Mouse (Mus musculus) common myeloid progenitor, adult 5-6 weeks (primary cell): ENCODE data around the gene Myo3b. TPM values are rescaled to one million over a fixed set of nuclear protein-coding genes. Genes with fewer than 3 reads are reported as not detected.
A peak's percentile ranks its signal among the peaks of the same experiment; 100 is the strongest.

ENCODE experiments used
- ATAC-seq: replicated peaks from 2 replicates; pipeline ENCODE4 v1.8.0; 2016; ENCODE audit warnings: low read depth, mild to moderate bottlenecking, moderate TSS enrichment, inconsistent platforms; ENCODE audit not compliant: poor library complexity, severe bottlenecking
- total RNA-seq: library from RNA; stranded (forward); fragments of 200-1000, 187-1606 nt; gene quantifications from 2 replicates; pipeline ENCODE4 v1.2.3, GENCODE M21; 2017

Gene Myo3b
- total RNA-seq, 1 experiment from 2014 or later: not detected

DNA sequence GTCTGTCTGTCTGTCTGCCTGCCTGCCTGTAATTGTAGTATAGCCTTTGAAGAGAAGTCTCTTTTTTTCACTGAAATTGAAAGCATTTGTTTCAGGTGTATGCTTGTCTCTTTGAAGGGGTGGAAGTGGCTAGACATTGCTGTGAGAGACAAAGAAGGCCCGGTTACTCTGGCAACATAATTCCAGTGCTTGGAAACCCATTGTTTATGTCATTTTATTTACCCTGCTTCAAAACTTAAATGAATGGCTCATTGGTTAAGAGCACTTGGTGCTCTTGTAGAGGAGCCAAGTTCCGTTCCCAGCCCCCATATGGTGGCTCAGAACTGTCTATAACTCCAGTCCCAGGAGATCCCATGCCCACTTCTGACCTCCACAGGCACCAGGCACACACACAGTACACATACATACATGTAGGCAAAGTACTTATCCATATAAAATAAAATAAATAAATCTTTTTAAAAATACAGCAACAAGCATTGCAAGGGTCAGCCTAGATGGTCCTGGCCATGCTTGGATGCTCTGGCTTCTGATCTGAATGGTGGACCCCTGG is 221.8 kb downstream of the Myo3b start:
- no peak for ATAC-seq

DNA sequence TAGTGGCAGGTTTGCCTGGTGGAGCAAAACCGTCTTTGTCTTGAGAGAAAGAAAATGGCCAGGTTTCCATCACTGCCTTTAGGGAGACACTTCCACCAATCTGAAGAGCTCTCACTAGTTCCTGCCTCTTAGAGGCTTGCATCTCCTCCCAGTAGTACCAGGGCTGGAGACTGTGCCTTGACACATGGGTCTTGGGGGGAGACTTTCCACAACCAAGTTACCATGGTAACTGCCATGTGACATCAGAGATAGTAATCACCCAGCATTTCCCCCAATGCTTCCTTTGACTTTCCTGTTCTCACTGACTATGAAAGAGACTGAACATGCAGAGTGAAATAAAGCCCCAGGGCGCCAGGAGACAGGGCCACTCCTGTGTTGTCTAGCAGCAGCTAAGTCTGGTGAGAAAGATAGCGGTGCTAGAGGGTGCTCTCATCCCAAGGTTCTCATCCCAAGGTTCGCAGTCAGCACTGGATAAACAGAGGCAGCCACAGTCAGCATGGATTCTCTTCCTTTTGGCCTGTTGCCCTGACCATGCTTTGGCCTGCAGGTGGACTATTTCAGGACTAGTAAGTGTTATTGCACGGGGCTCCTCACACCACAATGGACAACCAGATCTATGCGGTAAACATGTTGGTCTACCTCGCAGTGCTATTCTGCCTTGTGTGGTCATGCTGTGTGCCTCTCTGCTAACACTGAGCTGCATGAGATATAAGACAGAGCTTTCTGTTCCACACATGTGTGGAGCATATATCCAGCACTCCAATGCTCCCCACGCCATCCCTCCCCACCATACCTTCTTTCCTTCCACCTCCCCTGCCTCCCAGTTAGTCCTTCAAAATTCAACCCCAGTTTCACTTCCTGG is 223.0 kb downstream of the Myo3b start:
- peak; percentile 63 for ATAC-seq

- ATAC-seq: no peak
Observed at GRCm38 (mm10) chr2:70262565-70263082, 223.7 kb downstream of the Myo3b start.

- peak; percentile 72 for ATAC-seq
Observed at GRCm38 (mm10) chr2:70278425-70279277, 239.7 kb downstream of the Myo3b start.

DNA sequence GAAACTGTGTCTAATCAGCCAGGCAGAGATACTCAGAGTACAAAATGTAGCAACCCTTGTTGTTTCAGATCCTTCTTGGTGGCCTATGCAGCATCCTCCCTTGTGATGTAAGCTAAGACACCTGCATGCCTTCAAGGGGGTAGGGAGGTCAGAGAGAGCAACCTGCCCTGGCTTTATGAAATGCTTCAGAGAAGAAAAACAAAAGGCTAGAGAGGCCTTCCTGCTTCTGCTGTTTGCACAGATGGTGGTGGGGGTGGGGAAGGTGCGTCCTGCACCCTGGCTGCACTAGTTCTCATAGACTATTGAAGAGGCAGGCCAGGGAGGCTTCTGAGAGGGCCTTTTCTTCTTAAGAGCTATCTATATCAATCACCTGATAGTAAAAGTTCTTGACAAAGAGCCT is 245.2 kb downstream of the Myo3b start:
- no peak for ATAC-seq

DNA sequence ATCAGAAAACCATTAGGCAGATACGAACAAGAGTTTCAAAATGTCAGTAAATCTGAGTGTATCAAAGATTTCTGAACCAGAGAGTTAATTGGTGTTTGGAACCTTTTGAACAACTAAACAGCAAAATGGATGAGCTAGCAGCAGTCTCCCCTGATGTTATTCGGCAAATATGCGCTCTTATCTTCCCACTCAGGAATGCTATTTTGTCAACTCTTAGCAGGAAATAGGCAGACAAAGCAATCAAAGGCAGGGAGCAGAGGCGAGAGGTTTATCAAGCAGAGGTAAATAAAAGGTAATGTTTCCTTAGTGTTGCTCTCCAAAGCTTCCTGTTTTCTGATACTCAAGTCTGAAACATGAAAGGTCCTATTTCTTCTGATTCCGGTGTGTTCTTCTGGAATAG is 252.1 kb downstream of the Myo3b start:
- ATAC-seq: no peak

- ATAC-seq: no peak
Observed at GRCm38 (mm10) chr2:70292776-70293175, 253.8 kb downstream of the Myo3b start.

DNA sequence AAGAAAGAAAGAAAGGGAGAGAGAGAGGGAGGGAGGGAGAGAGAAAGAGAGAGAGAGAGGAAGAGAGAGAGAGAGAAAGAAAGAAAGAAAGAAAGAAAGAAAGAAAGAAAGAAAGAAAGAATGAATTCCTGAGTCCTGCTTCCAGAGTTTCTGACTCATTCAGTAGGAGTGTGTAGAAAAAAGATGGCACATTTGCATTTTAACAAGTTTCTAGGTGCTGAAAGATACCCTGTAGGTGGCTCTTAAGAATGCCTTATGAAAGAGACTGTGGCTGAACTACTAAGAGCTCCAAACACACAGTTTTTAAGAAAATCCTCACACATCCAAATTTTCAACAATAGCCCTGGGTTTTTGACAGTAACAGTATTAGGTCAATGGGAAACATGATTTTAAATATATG is 264.0 kb downstream of the Myo3b start:
- no peak for ATAC-seq

GRCm38 (mm10) chr2:70315125-70315524 is 276.2 kb downstream of the Myo3b start:
- ATAC-seq: no peak

DNA sequence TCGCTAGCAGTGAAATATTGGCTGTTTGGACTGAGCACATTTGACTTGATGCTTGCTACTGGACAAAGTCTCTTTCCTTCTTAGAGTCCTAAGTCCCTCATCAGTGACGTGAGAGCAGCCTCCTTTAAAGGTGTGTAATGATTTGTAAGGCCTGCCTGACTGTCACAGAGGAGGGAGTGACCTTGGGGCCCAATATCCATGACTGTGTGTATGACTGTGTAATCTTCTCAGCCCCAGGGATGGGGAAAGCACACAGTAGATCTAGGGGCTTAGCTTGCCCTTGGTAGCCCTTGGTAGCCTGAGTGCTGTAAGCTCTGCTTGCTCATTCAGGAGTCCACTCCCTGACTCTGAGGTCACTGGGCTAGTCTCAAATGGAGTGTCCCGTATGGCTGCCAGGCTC is 276.8 kb downstream of the Myo3b start:
- ATAC-seq: no peak

- ATAC-seq: no peak
Observed at GRCm38 (mm10) chr2:70317850-70318249, 278.9 kb downstream of the Myo3b start.

GRCm38 (mm10) chr2:70318861-70319555 is 280.1 kb downstream of the Myo3b start:
- no peak for ATAC-seq

- ATAC-seq: no peak
Observed at GRCm38 (mm10) chr2:70322767-70323166, 283.8 kb downstream of the Myo3b start.

GRCm38 (mm10) chr2:70327602-70328001 is 288.7 kb downstream of the Myo3b start:
- ATAC-seq: no peak

GRCm38 (mm10) chr2:70332905-70333304 is 294.0 kb downstream of the Myo3b start:
- no peak for ATAC-seq

GRCm38 (mm10) chr2:70333553-70333952 is 294.6 kb downstream of the Myo3b start:
- ATAC-seq: no peak

GRCm38 (mm10) chr2:70336551-70336950 is 297.6 kb downstream of the Myo3b start:
- no peak for ATAC-seq

DNA sequence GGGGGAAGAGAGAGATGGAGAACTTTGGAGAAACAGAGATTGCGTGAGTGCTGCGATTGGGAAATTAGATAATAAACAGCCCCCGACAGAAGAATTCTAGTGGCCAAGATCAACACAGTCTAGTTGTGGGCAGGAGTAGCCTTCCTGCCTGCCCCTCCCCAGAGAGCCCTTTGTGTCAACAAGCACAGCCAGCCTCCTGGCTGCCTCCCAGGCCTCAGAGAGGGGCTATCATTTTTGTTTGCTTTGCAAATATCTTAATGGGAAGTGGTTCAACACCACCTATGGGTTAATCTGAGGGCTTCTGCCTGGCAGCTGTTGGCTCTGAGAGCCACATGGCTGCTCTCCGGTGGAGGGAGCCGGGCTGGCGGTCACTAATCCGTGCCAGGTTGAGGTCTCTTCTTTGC is 298.3 kb downstream of the Myo3b start:
- ATAC-seq: no peak

DNA sequence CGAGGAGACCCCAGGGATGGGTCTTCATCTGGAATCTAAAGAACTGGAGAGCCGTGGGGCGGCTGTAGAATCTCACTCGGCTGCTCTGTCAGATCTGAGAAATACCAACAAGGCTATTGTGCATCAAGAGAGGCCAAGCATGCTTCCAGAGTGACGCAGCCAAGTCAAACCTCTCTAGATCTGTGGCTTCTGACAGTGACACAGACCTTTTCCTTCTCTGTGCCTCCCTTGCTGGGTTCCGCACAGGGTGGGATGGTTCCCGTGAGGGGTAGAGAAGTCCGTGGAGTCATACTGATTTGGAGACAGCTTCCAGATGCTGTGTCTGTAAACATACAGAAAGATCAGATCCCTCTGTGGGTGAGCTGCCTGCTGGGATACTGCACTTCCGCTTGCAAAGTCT is 298.9 kb downstream of the Myo3b start:
- no peak for ATAC-seq

GRCm38 (mm10) chr2:70339061-70339460 is 300.1 kb downstream of the Myo3b start:
- no peak for ATAC-seq
